Mouse (Mus musculus) embryonic facial prominence, embryonic 14.5 days (tissue): ENCODE measurements around the gene Rbp7. TPM values are rescaled to one million over a fixed set of nuclear protein-coding genes. Genes with fewer than 3 reads are reported as not detected.

ENCODE experiments used
- polyA plus RNA-seq: library from polyadenylated mRNA; unstranded; fragments of >200 nt; fragmentation: Nextera tagmentation; extraction: Ambion mirVana; gene quantifications from 2 replicates; pipeline ENCODE4 v1.2.1, GENCODE M21; 2014

Rbp7 gene
- polyA plus RNA-seq, 1 experiment from 2014 or later: 2.5 TPM

Other genes starting within 250 kb of the Rbp7 start
- 59.9 and 67.2 TPM in 2 replicates for gene Kif1b, start 147.3 kb downstream of the Rbp7 start, polyA plus RNA-seq
- gene Ube4b, start 28.2 kb downstream of the Rbp7 start, polyA plus RNA-seq: 42.2 and 43.7 TPM in 2 replicates
- gene Tmem274, start 22.4 kb upstream of the Rbp7 start, polyA plus RNA-seq: not detected in 2 replicates
- 7.2 and 8.9 TPM in 2 replicates for gene Nmnat1, start 30.2 kb upstream of the Rbp7 start, polyA plus RNA-seq
- gene Lzic, start 30.3 kb upstream of the Rbp7 start, polyA plus RNA-seq: 45.1 and 48.1 TPM in 2 replicates
- 68.7 and 81.8 TPM in 2 replicates for gene Ctnnbip1, start 63.3 kb upstream of the Rbp7 start, polyA plus RNA-seq
- gene Clstn1, start 131.5 kb upstream of the Rbp7 start, polyA plus RNA-seq: 51.4 and 52.0 TPM in 2 replicates
- gene Pik3cd, start 247.6 kb upstream of the Rbp7 start, polyA plus RNA-seq: 6.0 TPM in 2 replicates